Mouse (Mus musculus) forebrain, postnatal 0 days (tissue): ENCODE measurements around the gene Crk. TPM values are rescaled to one million over a fixed set of nuclear protein-coding genes. Genes with fewer than 3 reads are reported as not detected.

ENCODE experiments used
- ATAC-seq: fragments of 200-750 bp; cut with Nextera tagmentation; 2 replicates; pipeline ENCODE4 v1.8.0; 2017; ENCODE audit warnings: mild to moderate bottlenecking, moderate library complexity
- DNase-seq: peaks from one replicate; pipeline ENCODE4 v3.0.0-alpha.2; 2015
- H3K27ac ChIP-seq: fragments of 300-500 bp; sonication (generic); 2 replicates; pipeline ENCODE4 v1.5.1; 2014; ENCODE audit warnings: low read depth, mild to moderate bottlenecking, antibody characterized with exemption, low read length, moderate library complexity, mixed read lengths
- H3K27me3 ChIP-seq: fragments of 300-500 bp; sonication (generic); 2 replicates; pipeline ENCODE4 v1.6.1; 2014; ENCODE audit warnings: mild to moderate bottlenecking, low read length, mixed read lengths; ENCODE audit not compliant: insufficient read depth
- H3K36me3 ChIP-seq: fragments of 300-500 bp; sonication (generic); 2 replicates; pipeline ENCODE4 v1.6.1; 2014; ENCODE audit warnings: mild to moderate bottlenecking, moderate library complexity; ENCODE audit not compliant: insufficient read depth
- H3K4me1 ChIP-seq: fragments of 300-500 bp; sonication (generic); 2 replicates; pipeline ENCODE4 v1.6.1; 2014; ENCODE audit warnings: antibody characterized with exemption; ENCODE audit not compliant: insufficient read depth
- H3K4me2 ChIP-seq: fragments of 300-500 bp; sonication (generic); 2 replicates; pipeline ENCODE4 v1.6.1; 2014; ENCODE audit warnings: low read depth, mild to moderate bottlenecking, moderate library complexity
- H3K4me3 ChIP-seq: fragments of 300-500 bp; sonication (generic); 2 replicates; pipeline ENCODE4 v1.5.1; 2014; ENCODE audit warnings: low read depth, low read length, mixed read lengths
- H3K9ac ChIP-seq: fragments of 300-500 bp; sonication (generic); 2 replicates; pipeline ENCODE4 v1.6.1; 2014; ENCODE audit warnings: mild to moderate bottlenecking
- H3K9me3 ChIP-seq: fragments of 300-500 bp; sonication (generic); 2 replicates; pipeline ENCODE4 v1.6.1; 2016; ENCODE audit warnings: low read length
- CTCF ChIP-seq: sonication (generic); IDR thresholded peaks from 2 replicates; pipeline ENCODE4 v1.5.1; 2016; ENCODE audit warnings: antibody characterized with exemption, control low read depth, low read depth
- WGBS: fragments of 180-500 bp; shearing (Covaris S2); extraction: QIAGEN DNeasy Blood & Tissue Kit; methylation state at CpG from one replicate; pipeline ENCODE4 v1.1.7; 2014; 5-methylcytosine and 5-hydroxymethylcytosine counted together
- polyA plus RNA-seq: library from polyadenylated mRNA; unstranded; fragments of >200 nt; fragmentation: Nextera tagmentation; extraction: Ambion mirVana; gene quantifications from 2 replicates; pipeline ENCODE4 v1.2.1, GENCODE M21; 2015
- total RNA-seq: library from RNA; depleted of rRNA; stranded (reverse); fragments of >200 nt; gene quantifications from 2 replicates; pipeline ENCODE4 v1.2.3, GENCODE M21; 2014

Crk gene
- total and polyA plus RNA-seq, 2 experiments from 2014 or later = 89.8 to 93.4 TPM

GRCm38 (mm10) chr11:75635315-75635714, 43.7 kb upstream of the Crk start:
- Histone ChIP-seq H3K4me1 (peaks cover 6% of the 10 kb centered on the region; the same call in 1 of the 2 replicates), H3K9me3 (no peaks in the 10 kb centered on the region), H3K27me3 (no peaks in the 10 kb centered on the region), H3K27ac (no peak overlapping the region), H3K4me2 (no peak overlapping the region), H3K9ac (no peak overlapping the region), H3K36me3 (peaks cover 40% of the 10 kb centered on the region), H3K4me3 (no peak overlapping the region)
- no peak for TF ChIP-seq CTCF
- DNase-seq (no peak), ATAC-seq (no peak)
- 88% methylated on average over 11 of the region's 11 CpGs for WGBS

- H3K9me3 ChIP-seq = no peaks in the 10 kb centered on the region
- WGBS = 83% methylated on average over 5 of the region's 5 CpGs
- no peak for TF ChIP-seq CTCF
- H3K9ac ChIP-seq = no peak overlapping the region
- H3K36me3 ChIP-seq = peaks cover 14% of the 10 kb centered on the region
- ATAC-seq (no peak), DNase-seq (no peak)
- no peak overlapping the region for H3K4me2 ChIP-seq
- H3K27me3 ChIP-seq = no peaks in the 10 kb centered on the region
- no peak overlapping the region for H3K27ac ChIP-seq
- H3K4me1 ChIP-seq = peaks cover 9% of the 10 kb centered on the region; the same call in 1 of the 2 replicates
- no peak overlapping the region for H3K4me3 ChIP-seq
Observed at GRCm38 (mm10) chr11:75643323-75643722, 35.7 kb upstream of the Crk start.

- Histone ChIP-seq H3K27me3 (no peaks in the 10 kb centered on the region), H3K9ac (no peak overlapping the region), H3K9me3 (no peaks in the 10 kb centered on the region), H3K4me1 (peaks cover 9% of the 10 kb centered on the region; the same call in 1 of the 2 replicates), H3K27ac (no peak overlapping the region), H3K36me3 (peaks cover 9% of the 10 kb centered on the region), H3K4me3 (no peak overlapping the region), H3K4me2 (no peak overlapping the region)
- TF ChIP-seq CTCF = no peak
- ATAC-seq (no peak), DNase-seq (no peak)
- 84% methylated on average over 9 of the region's 9 CpGs for WGBS
Observed at GRCm38 (mm10) chr11:75644684-75645083, 34.4 kb upstream of the Crk start.

- ATAC-seq = peak; percentile 70
Observed at GRCm38 (mm10) chr11:75647681-75648211, 31.3 kb upstream of the Crk start.

GRCm38 (mm10) chr11:75649155-75649561, 29.9 kb upstream of the Crk start:
- Histone ChIP-seq H3K27ac (no peak overlapping the region), H3K4me3 (no peak overlapping the region), H3K27me3 (no peaks in the 10 kb centered on the region), H3K9me3 (no peaks in the 10 kb centered on the region), H3K9ac (no peak overlapping the region), H3K36me3 (peaks cover 6% of the 10 kb centered on the region; the same call in 1 of the 2 replicates), H3K4me2 (no peak overlapping the region), H3K4me1 (peaks cover 17% of the 10 kb centered on the region)
- TF ChIP-seq CTCF = no peak
- WGBS = 82% methylated on average over 4 of the region's 4 CpGs
- DNase-seq = no peak
- no peak for ATAC-seq

More at GRCm38 (mm10) chr11:75647681-75648211, 31.3 kb upstream of the Crk start:
- 42% methylated on average over 6 of the region's 6 CpGs for WGBS
- H3K27me3 ChIP-seq = no peaks in the 10 kb centered on the region
- H3K9ac ChIP-seq = no peak overlapping the region
- no peaks in the 10 kb centered on the region for H3K9me3 ChIP-seq
- no peak for TF ChIP-seq CTCF
- peaks cover 6% of the 10 kb centered on the region; the same call in 1 of the 2 replicates for H3K36me3 ChIP-seq
- no peak overlapping the region for H3K4me2 ChIP-seq
- peak; percentile 72 for DNase-seq
- H3K4me3 ChIP-seq = no peak overlapping the region
- H3K27ac ChIP-seq = peak overlapping the region; percentile 45
- peaks cover 16% of the 10 kb centered on the region; the same call in 1 of the 2 replicates for H3K4me1 ChIP-seq

GRCm38 (mm10) chr11:75650311-75650710, 28.7 kb upstream of the Crk start, which contains the start of gene Myo1c:
TSS of gene Myo1c (plus strand) at chr11:75650504.
- Histone ChIP-seq H3K36me3 (no peaks in the 10 kb centered on the region), H3K4me3 (peak within 1 kb of the TSS; percentile 55), H3K9me3 (no peaks in the 10 kb centered on the region), H3K9ac (peak within 1 kb of the TSS; percentile 79), H3K4me1 (peaks cover 23% of the 10 kb centered on the region), H3K27ac (peak within 1 kb of the TSS; percentile 72), H3K27me3 (no peaks in the 10 kb centered on the region), H3K4me2 (peak within 1 kb of the TSS; percentile 85)
- WGBS = 80% methylated on average over 7 of the region's 7 CpGs
- no peak for DNase-seq
- no peak for TF ChIP-seq CTCF
- ATAC-seq = no peak

- 46% methylated on average over 13 of the region's 13 CpGs for WGBS
- Histone ChIP-seq H3K27ac (peak overlapping the region; percentile 72; the same call in 1 of the 2 replicates), H3K27me3 (no peaks in the 10 kb centered on the region), H3K9me3 (no peaks in the 10 kb centered on the region), H3K9ac (peak overlapping the region; percentile 79), H3K4me3 (peak overlapping the region; percentile 55), H3K4me2 (peak overlapping the region; percentile 85), H3K36me3 (no peaks in the 10 kb centered on the region), H3K4me1 (peaks cover 23% of the 10 kb centered on the region)
- TF ChIP-seq CTCF = no peak
- no peak; the same call in 1 of the 2 replicates for ATAC-seq
- no peak for DNase-seq
Observed at GRCm38 (mm10) chr11:75650958-75651425, 28.1 kb upstream of the Crk start.
